Mouse (Mus musculus): Measurements from ENCODE around the gene Hydin.

Hydin gene

GRCm38 (mm10) chr8:110643177-110643576 is 376.4 kb downstream of the Hydin start:
- DNase-seq: no peak

GRCm38 (mm10) chr8:110644422-110644821 is 377.6 kb downstream of the Hydin start:
- DNase-seq: peak; percentile 11 to 52

- DNase-seq: no peak
Observed at GRCm38 (mm10) chr8:110644901-110645300, 378.1 kb downstream of the Hydin start.

- DNase-seq: peak; percentile 7 to 71
Observed at GRCm38 (mm10) chr8:110645340-110645739, 378.6 kb downstream of the Hydin start.

- peak; percentile 79 to 80 for DNase-seq
Observed at GRCm38 (mm10) chr8:110646064-110646463, 379.3 kb downstream of the Hydin start.

- DNase-seq: no peak
Observed at GRCm38 (mm10) chr8:110648577-110648976, 381.8 kb downstream of the Hydin start.

GRCm38 (mm10) chr8:110649286-110649685 is 382.5 kb downstream of the Hydin start:
- DNase-seq: no peak

- DNase-seq: no peak
Observed at GRCm38 (mm10) chr8:110650838-110651237, 384.1 kb downstream of the Hydin start.

GRCm38 (mm10) chr8:110651847-110652246 is 385.1 kb downstream of the Hydin start:
- no peak for DNase-seq

GRCm38 (mm10) chr8:110654075-110655060 is 387.6 kb downstream of the Hydin start:
- no peak for DNase-seq

- DNase-seq: no peak
Observed at GRCm38 (mm10) chr8:110655827-110656226, 389.1 kb downstream of the Hydin start.

GRCm38 (mm10) chr8:110657661-110658060 is 390.9 kb downstream of the Hydin start:
- no peak for DNase-seq
